Mouse (Mus musculus): Measurements from ENCODE around the gene Pxn.
"Not testable (repeated sequence)": the region's sequence is repeated elsewhere in the genome, so short reads cannot be mapped to it uniquely, and the experiment has no call there.

Gene Pxn

GRCm38 (mm10) chr5:115486726-115487125 is 19.8 kb upstream of the Pxn start:
- no peak for DNase-seq

GRCm38 (mm10) chr5:115487353-115487752 is 19.1 kb upstream of the Pxn start:
- no peak for DNase-seq

- DNase-seq = no peak
These were observed 18.4 kb upstream of the Pxn start for GRCm38 (mm10) chr5:115487942-115488580.

- DNase-seq = peak; percentile 77 to 84
These were observed 17.4 kb upstream of the Pxn start for GRCm38 (mm10) chr5:115488841-115489698.

GRCm38 (mm10) chr5:115489699-115490637 is 16.5 kb upstream of the Pxn start:
- DNase-seq = peak; percentile 88 to 93

GRCm38 (mm10) chr5:115490638-115491000 is 15.9 kb upstream of the Pxn start:
- DNase-seq = peak in 1 of 2 experiments; percentile 37

- no peak for DNase-seq
These were observed 15.4 kb upstream of the Pxn start for GRCm38 (mm10) chr5:115491076-115491475.

GRCm38 (mm10) chr5:115491771-115492322 is 14.6 kb upstream of the Pxn start:
- DNase-seq = peak; percentile 53 to 85

GRCm38 (mm10) chr5:115492711-115493335 is 13.7 kb upstream of the Pxn start:
- no peak for DNase-seq

GRCm38 (mm10) chr5:115493441-115493840 is 13.0 kb upstream of the Pxn start:
- no peak for DNase-seq

GRCm38 (mm10) chr5:115495618-115496017 is 10.9 kb upstream of the Pxn start:
- DNase-seq = peak in 1 of 2 experiments; percentile 34

- DNase-seq = peak in 1 of 2 experiments; percentile 27
These were observed 9.4 kb upstream of the Pxn start for GRCm38 (mm10) chr5:115497033-115497432.

GRCm38 (mm10) chr5:115498307-115499240 is 7.9 kb upstream of the Pxn start:
- no peak for DNase-seq

GRCm38 (mm10) chr5:115500383-115500935 is 6.0 kb upstream of the Pxn start:
- peak; percentile 57 to 82 for DNase-seq

- DNase-seq = no peak
These were observed 3.4 kb upstream of the Pxn start for GRCm38 (mm10) chr5:115503035-115503434.

GRCm38 (mm10) chr5:115505617-115506016 is 859 bp upstream of the Pxn start:
- DNase-seq = not testable (repeated sequence)

- no peak for DNase-seq
These were observed 948 bp downstream of the Pxn start for GRCm38 (mm10) chr5:115507267-115507980.

GRCm38 (mm10) chr5:115507981-115508858 is 1.7 kb downstream of the Pxn start:
- DNase-seq = peak; percentile 89 to 91

- peak; percentile 87 to 96 for DNase-seq
These were observed 2.3 kb downstream of the Pxn start for GRCm38 (mm10) chr5:115508859-115509147.
